Mouse (Mus musculus) kidney, postnatal 4 days (tissue): Measurements from ENCODE around the gene Inpp4a.

ENCODE experiments used
- DNase-seq, 2 experiments: peaks; one replicate each; pipeline ENCODE4 v3.0.0; 2021; ENCODE audit warnings: mixed read lengths in 2 of 2

Gene Inpp4a

GRCm38 (mm10) chr1:37324569-37324968 is 24.9 kb downstream of the Inpp4a start:
- DNase-seq = no peak

GRCm38 (mm10) chr1:37327311-37327710 is 27.6 kb downstream of the Inpp4a start:
- DNase-seq = no peak

GRCm38 (mm10) chr1:37329132-37329531 is 29.5 kb downstream of the Inpp4a start:
- no peak for DNase-seq

- no peak for DNase-seq
Observed at GRCm38 (mm10) chr1:37329831-37330230, 30.2 kb downstream of the Inpp4a start.

- DNase-seq = no peak
Observed at GRCm38 (mm10) chr1:37332756-37333155, 33.1 kb downstream of the Inpp4a start.

GRCm38 (mm10) chr1:37333741-37334440 is 34.2 kb downstream of the Inpp4a start:
- DNase-seq = no peak

- DNase-seq = no peak
Observed at GRCm38 (mm10) chr1:37336022-37336421, 36.4 kb downstream of the Inpp4a start.

GRCm38 (mm10) chr1:37336794-37337193 is 37.1 kb downstream of the Inpp4a start:
- DNase-seq = no peak

GRCm38 (mm10) chr1:37337273-37337672 is 37.6 kb downstream of the Inpp4a start:
- DNase-seq = no peak

GRCm38 (mm10) chr1:37339144-37339543 is 39.5 kb downstream of the Inpp4a start:
- DNase-seq = no peak

- no peak for DNase-seq
Observed at GRCm38 (mm10) chr1:37341347-37341746, 41.7 kb downstream of the Inpp4a start.

- DNase-seq = peak; percentile 11 to 21
Observed at GRCm38 (mm10) chr1:37341914-37342313, 42.2 kb downstream of the Inpp4a start.

- no peak for DNase-seq
Observed at GRCm38 (mm10) chr1:37342524-37342923, 42.9 kb downstream of the Inpp4a start.

- DNase-seq = no peak
Observed at GRCm38 (mm10) chr1:37343265-37343664, 43.6 kb downstream of the Inpp4a start.

GRCm38 (mm10) chr1:37344223-37344916 is 44.7 kb downstream of the Inpp4a start:
- DNase-seq = no peak

- DNase-seq = no peak
Observed at GRCm38 (mm10) chr1:37347361-37348080, 47.9 kb downstream of the Inpp4a start.

- DNase-seq = no peak
Observed at GRCm38 (mm10) chr1:37350886-37351651, 51.4 kb downstream of the Inpp4a start.

- DNase-seq = no peak
Observed at GRCm38 (mm10) chr1:37351961-37352360, 52.3 kb downstream of the Inpp4a start.

- no peak for DNase-seq
Observed at GRCm38 (mm10) chr1:37353456-37353855, 53.8 kb downstream of the Inpp4a start.

- no peak for DNase-seq
Observed at GRCm38 (mm10) chr1:37355492-37355891, 55.8 kb downstream of the Inpp4a start.

- no peak for DNase-seq
Observed at GRCm38 (mm10) chr1:37356305-37356704, 56.6 kb downstream of the Inpp4a start.

- no peak for DNase-seq
Observed at GRCm38 (mm10) chr1:37357173-37357572, 57.5 kb downstream of the Inpp4a start.

- no peak for DNase-seq
Observed at GRCm38 (mm10) chr1:37358621-37359020, 59.0 kb downstream of the Inpp4a start.
